Mouse (Mus musculus) G1E (cell line): ENCODE data around the gene Rtbdn. TPM values are rescaled to one million over a fixed set of nuclear protein-coding genes. Genes with fewer than 3 reads are reported as not detected.

Source experiments
- ATAC-seq: 2 replicates; pipeline ENCODE4 v1.8.0; 2016; ENCODE audit warnings: mild to moderate bottlenecking; ENCODE audit not compliant: insufficient number of reproducible peaks, poor library complexity, low FRiP score, severe bottlenecking; ENCODE audit errors: extremely low read depth
- DNase-seq: peaks from one replicate; pipeline ENCODE4 v3.0.0; 2012; ENCODE audit warnings: low spot score
- H3K27me3 ChIP-seq: 2 replicates; pipeline ENCODE4 v1.6.1; 2012; ENCODE audit warnings: mild to moderate bottlenecking, low read length, inconsistent platforms; ENCODE audit not compliant: insufficient read depth
- H3K36me3 ChIP-seq: replicated peaks from 2 replicates; pipeline ENCODE3; 2012; ENCODE audit warnings: mild to moderate bottlenecking, inconsistent platforms
- H3K4me1 ChIP-seq: 2 replicates; pipeline ENCODE4 v1.6.1; 2012; ENCODE audit warnings: low read depth, low read length, inconsistent platforms, mixed read lengths; ENCODE audit not compliant: insufficient read depth
- H3K4me3 ChIP-seq: 2 replicates; pipeline ENCODE4 v1.5.1; 2012; ENCODE audit warnings: low read depth, mild to moderate bottlenecking, inconsistent platforms, low read length, moderate library complexity, mixed read lengths
- H3K9me3 ChIP-seq: replicated peaks from 2 replicates; pipeline ENCODE4 v1.6.1; 2012; ENCODE audit warnings: inconsistent platforms
- CTCF ChIP-seq: IDR thresholded peaks from 2 replicates; pipeline ENCODE4 v1.5.1; 2012; ENCODE audit warnings: low read depth, low read length, inconsistent platforms, mixed read lengths
- GATA1 ChIP-seq: IDR thresholded peaks from 2 replicates; pipeline ENCODE4 v1.6.1; 2012; ENCODE audit warnings: borderline replicate concordance, low read length, inconsistent platforms, mixed read lengths
- GATA2 ChIP-seq: IDR thresholded peaks from 2 replicates; pipeline ENCODE4 v1.6.1; 2012; ENCODE audit warnings: low read depth, low read length, inconsistent platforms, borderline replicate concordance
- POLR2AphosphoS5 ChIP-seq: IDR thresholded peaks from 2 replicates; pipeline ENCODE4 v1.6.1; 2012; ENCODE audit warnings: low read depth, low read length, inconsistent platforms; ENCODE audit not compliant: insufficient replicate concordance
- TAL1 ChIP-seq: conservative IDR thresholded peaks from 2 replicates; pipeline ENCODE4 v1.6.1; 2012; ENCODE audit warnings: low read depth, low read length, inconsistent platforms, mixed read lengths
- polyA plus RNA-seq: library from polyadenylated mRNA; stranded (reverse); fragments of >175 nt; gene quantifications from 2 replicates; pipeline ENCODE4 v1.2.3, GENCODE M21; 2012
- total RNA-seq, 2 experiments: library from RNA; stranded (forward) in 1 of 2; stranded (reverse) in 1 of 2; fragments of 200-1000 nt in 1 of 2; fragments of >200 nt in 1 of 2; fragmentation: Nextera tagmentation in 1 of 2; gene quantifications; 2 replicates each; pipeline ENCODE4 v1.2.3; 2014 to 2017

Rtbdn gene
- total RNA-seq (2014; fragmentation: Nextera tagmentation) (not detected in 2 replicates), total RNA-seq (2017) (0.11 and 0.12 TPM in 2 replicates), polyA plus RNA-seq (not detected in 2 replicates)

- peaks cover 56% of the 10 kb centered on the region for H3K27me3 ChIP-seq
- ATAC-seq: no peak
Observed at GRCm38 (mm10) chr8:84946528-84947240, at the start of gene Rtbdn. Gene Rtbdn (plus strand): TSS chr8:84946991.

GRCm38 (mm10) chr8:84901071-84901470 is 45.7 kb upstream of the Rtbdn start:
- Histone ChIP-seq H3K36me3 (peaks cover 48% of the 10 kb centered on the region), H3K4me3 (peak overlapping the region; percentile 84; the same call in 1 of the 2 replicates), H3K27me3 (no peaks in the 10 kb centered on the region), H3K4me1 (peaks cover 68% of the 10 kb centered on the region), H3K9me3 (no peaks in the 10 kb centered on the region)
- ATAC-seq: peak; percentile 60
- TF ChIP-seq POLR2AphosphoS5 (no peak), CTCF (no peak), GATA1 (no peak), TAL1 (peak; percentile 87)
- DNase-seq: no peak

More at GRCm38 (mm10) chr8:84946528-84947240, at the start of gene Rtbdn:
- H3K4me1 ChIP-seq: peaks cover 20% of the 10 kb centered on the region
- no peaks in the 10 kb centered on the region for H3K36me3 ChIP-seq
- H3K4me3 ChIP-seq: no peak within 1 kb of the TSS
- 0 out of 2 replicates have a peak, but pooled peaks cover 6% of the 10 kb centered on the region for H3K9me3 ChIP-seq
- DNase-seq: no peak
- TF ChIP-seq GATA2 (no peak), TAL1 (no peak), GATA1 (no peak), CTCF (no peak), POLR2AphosphoS5 (no peak)

GRCm38 (mm10) chr8:84901752-84902151 is 45.0 kb upstream of the Rtbdn start, which contains the start of gene Klf1:
Gene Klf1 (plus strand): TSS chr8:84901928.
- TF ChIP-seq POLR2AphosphoS5: no peak
- TF ChIP-seq CTCF: no peak
- TF ChIP-seq GATA1: no peak
- no peak for TF ChIP-seq GATA2
- ATAC-seq (peak; percentile 64), DNase-seq (peak; percentile 81)
- peaks cover 47% of the 10 kb centered on the region for H3K36me3 ChIP-seq
- H3K4me1 ChIP-seq: peaks cover 65% of the 10 kb centered on the region
- H3K9me3 ChIP-seq: no peaks in the 10 kb centered on the region
- no peaks in the 10 kb centered on the region for H3K27me3 ChIP-seq
- peak within 1 kb of the TSS; percentile 84 for H3K4me3 ChIP-seq

- Histone ChIP-seq H3K4me3 (peak overlapping the region; percentile 84), H3K9me3 (no peaks in the 10 kb centered on the region), H3K27me3 (no peaks in the 10 kb centered on the region), H3K4me1 (peaks cover 70% of the 10 kb centered on the region), H3K36me3 (peaks cover 50% of the 10 kb centered on the region)
- TF ChIP-seq TAL1: peak; percentile 7; the same call in 1 of the 2 replicates
- no peak for TF ChIP-seq GATA2
- TF ChIP-seq CTCF: no peak
- TF ChIP-seq GATA1: no peak
- TF ChIP-seq POLR2AphosphoS5: no peak; the same call in 1 of the 2 replicates
- DNase-seq: no peak
- ATAC-seq: no peak
Observed at GRCm38 (mm10) chr8:84902367-84902919, 44.3 kb upstream of the Rtbdn start.

- ATAC-seq (peak; percentile 35; the same call in 1 of the 2 replicates), DNase-seq (peak; percentile 73)
- Histone ChIP-seq H3K9me3 (no peaks in the 10 kb centered on the region), H3K4me1 (peaks cover 71% of the 10 kb centered on the region), H3K27me3 (no peaks in the 10 kb centered on the region), H3K4me3 (peak overlapping the region; percentile 84), H3K36me3 (peaks cover 53% of the 10 kb centered on the region)
- TF ChIP-seq CTCF (peak; percentile 62; the same call in 1 of the 2 replicates), GATA1 (no peak)
Observed at GRCm38 (mm10) chr8:84902920-84903661, 43.7 kb upstream of the Rtbdn start.

- Histone ChIP-seq H3K27me3 (no peaks in the 10 kb centered on the region), H3K9me3 (no peaks in the 10 kb centered on the region), H3K4me1 (peaks cover 63% of the 10 kb centered on the region), H3K36me3 (peaks cover 53% of the 10 kb centered on the region), H3K4me3 (peak overlapping the region; percentile 38; the same call in 1 of the 2 replicates)
- DNase-seq (no peak), ATAC-seq (no peak)
- TF ChIP-seq GATA2 (no peak), GATA1 (no peak), TAL1 (no peak), POLR2AphosphoS5 (no peak), CTCF (no peak)
Observed at GRCm38 (mm10) chr8:84904351-84904750, 42.4 kb upstream of the Rtbdn start.
